Mouse (Mus musculus): ENCODE measurements around the gene Psmd3.

- TF ChIP-seq POLR2A (IDR thresholded peaks at IDR 0.05; ENCODE audit: extremely low read depth, insufficient read depth, low read length) (no peak), CTCF (IDR thresholded peaks at IDR 0.05; ENCODE audit: low read depth, low read length) (no peak)
Observed at GRCm38 (mm10) chr11:98735111-98735510, 52.8 kb downstream of the Psmd3 start.

Data from liver, adult 2 months (tissue).